Mouse (Mus musculus) erythroblast, embryonic 14.5 days (primary cell): ENCODE measurements around the gene Lefty2.

Source experiments
- GATA1 ChIP-seq: IDR thresholded peaks from 2 replicates; pipeline ENCODE4 v1.6.1; 2012; ENCODE audit warnings: low read length, inconsistent platforms, mixed read lengths
- TAL1 ChIP-seq: IDR thresholded peaks from 3 replicates; pipeline ENCODE4 v1.6.1; 2012; ENCODE audit warnings: low read length, inconsistent platforms, mixed read lengths

- TF ChIP-seq GATA1: no peak
- TF ChIP-seq TAL1: no peak
Observed at GRCm38 (mm10) chr1:180903666-180904038, 10.7 kb downstream of the Lefty2 start.
